Mouse (Mus musculus): ENCODE results near the gene Pds5a. TPM values are rescaled to one million over a fixed set of nuclear protein-coding genes. Genes with fewer than 3 reads are reported as not detected.

Gene Pds5a
- 268 TPM for total RNA-seq (2023)

DNA sequence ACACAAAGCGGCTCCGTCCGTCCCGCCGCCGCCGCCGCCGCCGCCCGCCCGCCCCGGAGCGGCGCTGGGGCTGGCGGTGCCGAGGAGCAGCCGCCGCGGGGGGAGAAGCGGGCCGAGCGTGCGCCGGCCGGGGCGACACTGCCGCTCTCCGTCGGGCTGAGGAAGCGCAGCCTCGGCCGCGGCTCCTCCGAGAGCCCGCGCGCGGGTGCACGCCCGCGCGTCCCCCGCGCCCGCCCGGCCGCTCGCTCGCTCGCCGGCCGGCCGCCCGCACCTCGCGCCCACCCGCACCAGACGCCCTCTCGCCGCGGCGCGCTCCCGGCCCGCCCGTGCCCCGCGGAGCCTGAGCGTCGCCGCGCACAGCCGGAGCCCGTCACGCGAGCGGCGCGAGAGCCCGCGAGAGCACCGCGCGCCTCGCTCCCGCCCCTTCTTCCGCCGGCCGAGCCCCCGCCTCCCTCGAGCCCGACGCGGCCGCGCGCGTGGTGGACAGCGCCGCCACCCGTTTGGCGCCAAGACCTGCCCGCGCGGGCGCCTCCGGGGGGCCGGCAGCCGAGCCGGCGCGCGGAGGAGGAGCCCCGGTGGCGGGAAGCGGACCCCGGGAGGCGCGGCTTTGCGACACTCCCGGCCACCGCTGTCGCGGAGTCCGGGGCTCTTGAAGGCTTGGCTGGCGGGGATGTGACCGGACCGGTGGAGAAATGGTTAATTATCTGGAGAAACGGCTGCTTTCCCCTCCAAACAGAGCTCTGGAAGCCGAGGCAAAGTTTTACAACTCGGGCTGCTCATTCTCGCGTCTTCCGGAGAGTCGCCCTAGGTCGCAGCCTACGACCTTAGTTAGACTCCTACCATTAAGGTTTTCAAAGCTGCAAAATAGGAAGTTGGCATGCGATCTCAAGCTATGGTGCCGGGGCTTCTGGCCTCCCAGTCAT is at the start of gene Pds5a:
Gene Pds5a, minus strand, starts transcription at position 438 of the 923 bp plus-strand sequence.

Other genes starting within 250 kb of the Pds5a start
- not detected for gene Gm43552, start 205.4 kb downstream of the Pds5a start, total RNA-seq (2023)
- 112 TPM for gene Smim14, start 161.1 kb downstream of the Pds5a start, total RNA-seq (2023)
- gene Ube2k, start 161.0 kb downstream of the Pds5a start, total RNA-seq (2023): 75.6 TPM
- gene N4bp2, start 65.2 kb upstream of the Pds5a start, total RNA-seq (2023): 65.4 TPM
- 193 TPM for gene Rhoh, start 162.9 kb upstream of the Pds5a start, total RNA-seq (2023)
- gene Chrna9, start 236.6 kb upstream of the Pds5a start, total RNA-seq (2023): 2.8 TPM

Measured in CD4-positive naive resting alpha-beta T cell, adult 57 days (primary cell).